6 mouse cellular contexts compared by ENCODE assay signal in the genomic region with DNA sequence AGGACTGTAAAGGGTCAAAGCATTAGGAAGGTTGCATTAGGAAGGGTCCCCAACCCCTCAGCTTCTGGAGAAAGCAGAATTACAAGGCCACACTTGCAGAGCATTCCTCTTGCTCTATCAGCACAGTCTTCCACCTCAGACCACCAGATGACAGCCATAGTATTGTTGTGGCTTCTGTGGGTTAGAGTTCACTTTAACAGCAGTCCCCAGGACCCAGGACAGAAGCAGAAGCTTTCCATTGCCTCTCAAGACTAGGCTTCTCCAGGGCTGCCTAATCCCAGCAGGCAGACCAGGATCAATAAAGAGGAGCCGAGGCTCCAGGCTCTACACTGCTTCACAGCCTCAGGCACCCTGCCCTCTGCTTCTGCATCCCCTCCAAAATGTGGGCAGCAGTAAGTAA. TPM values are rescaled to one million over a fixed set of nuclear protein-coding genes. Genes with fewer than 3 reads are reported as not detected.
DNase-seq lines count a peak whose midpoint lies in the region; ATAC-seq lines count a peak whose summit lies in the region.
"Not testable (repeated sequence)": the region's sequence is repeated elsewhere in the genome, so short reads cannot be mapped to it uniquely, and the experiment has no call there.

No protein-coding gene starts in this region.

- 64% methylated on average over 1 of the region's 1 CpGs for WGBS in forebrain, embryonic 10.5 days
- 55% methylated on average over 1 of the region's 1 CpGs for WGBS in hindbrain, embryonic 10.5 days

- H3K4me1 ChIP-seq in forebrain, embryonic 10.5 days; hindbrain, embryonic 10.5 days (replicated peaks): not testable (repeated sequence)

- peak; percentile 26 for DNase-seq in 416B (ENCODE audit: low read depth)
- DNase-seq in embryo, embryonic 10.5 days (ENCODE audit: low spot score): peak; percentile 0
- peak; percentile 12 for DNase-seq in forebrain, embryonic 10.5 days (ENCODE audit: extremely low spot score, low spot score)
- peak; percentile 2 for DNase-seq in hindbrain, embryonic 10.5 days (ENCODE audit: low spot score)
- DNase-seq in retina, embryonic 14.5 days (ENCODE audit: low spot score): peak; percentile 9

- H3K4me3 ChIP-seq in forebrain, embryonic 10.5 days; hindbrain, embryonic 10.5 days: not testable (repeated sequence)

- peak; percentile 30; the same call in 1 of the 2 replicates for ATAC-seq in megakaryocyte progenitor cell, adult 5-6 weeks (replicated peaks; ENCODE audit: poor library complexity)

- H3K9me3 ChIP-seq in forebrain, embryonic 10.5 days; hindbrain, embryonic 10.5 days: not testable (repeated sequence)

- not testable (repeated sequence) for H3K27me3 ChIP-seq in forebrain, embryonic 10.5 days (ENCODE audit: poor library complexity, severe bottlenecking); hindbrain, embryonic 10.5 days (ENCODE audit: insufficient read depth, poor library complexity, severe bottlenecking)

- H3K36me3 ChIP-seq in forebrain, embryonic 10.5 days (replicated peaks); hindbrain, embryonic 10.5 days: not testable (repeated sequence)

- H3K27ac ChIP-seq in forebrain, embryonic 10.5 days; hindbrain, embryonic 10.5 days: not testable (repeated sequence)

RNA-seq across cellular contexts. Expression of a gene that starts 25.4 kb away (rescaled TPM):
- 464 and 482 TPM in 2 replicates for polyA plus RNA-seq in forebrain, embryonic 10.5 days (2016; fragmentation: Nextera tagmentation; extraction: Ambion mirVana)
- 585 and 814 TPM in 2 replicates for polyA plus RNA-seq in hindbrain, embryonic 10.5 days (2016; fragmentation: Nextera tagmentation; extraction: Ambion mirVana)
- 110 and 112 TPM in 2 replicates for total RNA-seq in megakaryocyte progenitor cell, adult 5-6 weeks (2015)
- 133 and 134 TPM in 2 replicates for total RNA-seq in megakaryocyte progenitor cell, adult 5-6 weeks (2017)
